Mouse (Mus musculus) kidney, postnatal 0 days (tissue): ENCODE measurements at regions not wholly inside any gene's neighbourhood (a gene's known extent, or its start where the extent isn't known, plus 50 kb on each side); places are given as distances from the start of the nearest gene placed in this dataset.

Experiments
- ATAC-seq: fragments of 200-750 bp; cut with Nextera tagmentation; replicated peaks from 2 replicates; pipeline ENCODE4 v1.8.0; 2017; ENCODE audit warnings: low read depth, moderate number of reproducible peaks, moderate TSS enrichment, moderate library complexity; ENCODE audit not compliant: low FRiP score
- DNase-seq: peaks from one replicate; pipeline ENCODE4 v3.0.0-alpha.2; 2016; ENCODE audit warnings: low spot score
- H3K27ac ChIP-seq: fragments of 300-500 bp; sonication (generic); 2 replicates; pipeline ENCODE4 v1.5.1; 2014; ENCODE audit warnings: mild to moderate bottlenecking
- H3K27me3 ChIP-seq: fragments of 300-500 bp; sonication (generic); 2 replicates; pipeline ENCODE4 v1.6.1; 2014; ENCODE audit warnings: low read length, mixed read lengths; ENCODE audit not compliant: insufficient read depth
- H3K36me3 ChIP-seq: fragments of 300-500 bp; sonication (generic); 2 replicates; pipeline ENCODE4 v1.6.1; 2014; ENCODE audit warnings: low read length, mixed read lengths; ENCODE audit not compliant: insufficient read depth
- H3K4me1 ChIP-seq: fragments of 300-500 bp; sonication (generic); replicated peaks from 2 replicates; pipeline ENCODE4 v1.6.1; 2014; ENCODE audit warnings: antibody characterized with exemption, low read length, mixed read lengths; ENCODE audit not compliant: insufficient read depth
- H3K4me2 ChIP-seq: fragments of 300-500 bp; sonication (generic); 2 replicates; pipeline ENCODE4 v1.6.1; 2014; ENCODE audit warnings: mild to moderate bottlenecking, low read length, moderate library complexity, mixed read lengths
- H3K4me3 ChIP-seq: fragments of 300-500 bp; sonication (generic); replicated peaks from 2 replicates; pipeline ENCODE4 v1.5.1; 2014; ENCODE audit warnings: low read depth, low read length
- H3K9ac ChIP-seq: fragments of 300-500 bp; sonication (generic); 2 replicates; pipeline ENCODE4 v1.6.1; 2014; ENCODE audit warnings: low read depth, low read length
- H3K9me3 ChIP-seq: fragments of 300-500 bp; sonication (generic); replicated peaks from 2 replicates; pipeline ENCODE4 v1.6.1; 2016; ENCODE audit warnings: low read length, inconsistent platforms, mixed read lengths
- CTCF ChIP-seq: IDR thresholded peaks from 2 replicates; pipeline ENCODE4 v1.5.1; 2016; ENCODE audit warnings: antibody characterized with exemption, low read depth, mild to moderate bottlenecking, moderate library complexity
- WGBS: fragments of 180-500 bp; shearing (Covaris S2); extraction: QIAGEN DNeasy Blood & Tissue Kit; methylation state at CpG from one replicate; pipeline ENCODE4 v1.1.7; 2014; 5-methylcytosine and 5-hydroxymethylcytosine counted together

DNA sequence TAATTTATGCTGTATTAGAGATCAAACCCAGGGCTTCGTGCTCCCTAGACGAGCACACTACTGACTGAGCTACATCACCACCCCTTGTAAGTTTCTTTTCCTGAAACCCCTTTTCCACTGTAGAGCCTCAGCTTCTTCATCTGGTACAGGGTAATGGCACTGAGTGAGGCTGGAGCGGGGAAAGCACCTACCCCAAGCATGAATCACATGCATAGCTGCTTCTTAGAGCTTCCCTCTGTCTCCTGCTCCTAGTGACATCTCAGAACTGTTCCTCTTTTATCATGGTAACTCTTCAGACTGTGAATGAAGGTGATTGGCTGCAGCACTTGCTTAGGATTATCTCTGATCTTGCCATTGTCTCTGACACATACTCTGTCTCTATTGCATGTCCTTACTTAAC, 182.8 kb downstream of the Icos start:
- Histone ChIP-seq H3K27me3 (no peaks in the 10 kb centered on the region; the same call in 1 of the 2 replicates), H3K9ac (no peak overlapping the region), H3K27ac (no peak overlapping the region), H3K4me2 (no peak overlapping the region), H3K36me3 (no peaks in the 10 kb centered on the region), H3K9me3 (no peaks in the 10 kb centered on the region), H3K4me3 (no peak overlapping the region), H3K4me1 (no peaks in the 10 kb centered on the region)
- 74% methylated on average over 3 of the region's 3 CpGs for WGBS
- no peak for TF ChIP-seq CTCF
- DNase-seq (no peak), ATAC-seq (no peak)

DNA sequence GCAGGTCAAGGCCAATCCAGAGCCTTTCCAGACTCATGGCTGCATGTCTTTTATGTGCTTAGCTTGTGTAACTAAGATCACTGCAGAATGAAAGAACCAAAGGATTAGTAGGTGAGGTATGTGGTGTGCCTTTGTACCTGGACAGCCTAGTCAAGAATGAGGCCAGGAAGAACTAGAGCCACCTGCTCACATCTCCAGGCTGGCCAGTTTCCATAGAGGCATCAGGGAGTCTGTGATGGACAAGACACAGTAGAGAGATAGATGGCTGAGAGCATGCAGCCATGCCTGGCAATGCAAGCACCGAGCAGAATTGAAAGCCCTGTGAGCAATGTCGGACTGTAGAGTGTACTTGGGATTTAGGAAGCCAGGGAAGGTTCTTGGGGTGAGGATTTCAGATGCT, 186.5 kb downstream of the Icos start:
- Histone ChIP-seq H3K9me3 (no peaks in the 10 kb centered on the region), H3K4me2 (no peak overlapping the region), H3K9ac (no peak overlapping the region), H3K4me3 (no peak overlapping the region), H3K4me1 (no peaks in the 10 kb centered on the region), H3K27me3 (no peaks in the 10 kb centered on the region; the same call in 1 of the 2 replicates), H3K36me3 (no peaks in the 10 kb centered on the region), H3K27ac (no peak overlapping the region)
- ATAC-seq, result no peak
- DNase-seq, result no peak
- WGBS, result 93% methylated on average over 2 of the region's 2 CpGs
- TF ChIP-seq CTCF, result no peak

DNA sequence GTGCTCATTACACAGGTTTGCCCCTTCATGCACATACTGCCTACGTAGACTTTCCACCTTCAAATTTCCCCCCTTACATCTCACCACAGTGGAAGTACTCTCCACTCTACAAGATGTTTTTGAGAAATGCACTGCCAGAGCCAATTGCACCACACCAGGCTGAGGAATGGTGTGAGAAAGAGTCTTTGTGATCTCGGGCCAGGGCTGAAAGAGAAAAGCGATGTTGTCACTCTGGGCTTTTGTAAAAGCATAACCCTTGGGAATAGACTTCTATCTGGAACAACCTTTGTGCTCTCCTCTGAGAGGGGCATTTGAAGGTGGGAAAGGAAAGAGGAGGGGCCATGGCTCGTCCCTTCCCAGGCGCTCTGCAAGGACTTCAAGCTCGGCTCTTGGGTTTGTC, 194.2 kb downstream of the Icos start:
- Histone ChIP-seq H3K4me3 (no peak overlapping the region), H3K36me3 (no peaks in the 10 kb centered on the region), H3K27ac (no peak overlapping the region), H3K27me3 (no peaks in the 10 kb centered on the region), H3K9ac (no peak overlapping the region), H3K9me3 (no peaks in the 10 kb centered on the region), H3K4me2 (no peak overlapping the region), H3K4me1 (no peaks in the 10 kb centered on the region)
- DNase-seq (no peak), ATAC-seq (no peak)
- 70% methylated on average over 6 of the region's 6 CpGs for WGBS
- no peak for TF ChIP-seq CTCF

DNA sequence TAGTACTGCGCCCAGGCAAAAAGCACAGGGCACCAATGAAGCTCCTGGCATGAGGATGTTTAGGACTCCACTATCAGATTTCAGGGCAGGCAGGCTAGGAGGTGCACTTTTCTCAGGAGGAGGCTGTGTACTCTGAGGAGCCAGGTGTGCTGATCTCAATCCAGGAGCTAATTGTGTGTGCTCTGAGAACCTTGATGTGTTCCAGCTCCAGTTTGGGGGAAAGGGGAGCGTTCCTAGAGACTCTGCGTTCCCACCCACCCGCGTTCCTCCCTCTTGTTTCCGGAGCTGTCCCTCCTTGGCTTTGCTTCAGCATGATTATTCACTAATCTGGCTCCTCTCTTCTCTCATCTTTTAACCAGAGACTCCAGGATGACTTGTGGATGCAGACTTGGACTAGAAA, 195.2 kb downstream of the Icos start:
- TF ChIP-seq CTCF, result no peak
- H3K27me3 ChIP-seq, result no peaks in the 10 kb centered on the region
- H3K36me3 ChIP-seq, result no peaks in the 10 kb centered on the region
- H3K4me3 ChIP-seq, result no peak overlapping the region
- H3K9me3 ChIP-seq, result no peaks in the 10 kb centered on the region
- H3K27ac ChIP-seq, result no peak overlapping the region
- no peak overlapping the region for H3K9ac ChIP-seq
- no peak for ATAC-seq
- H3K4me2 ChIP-seq, result no peak overlapping the region
- DNase-seq, result no peak
- H3K4me1 ChIP-seq, result no peaks in the 10 kb centered on the region
- WGBS, result 67% methylated on average over 6 of the region's 6 CpGs

DNA sequence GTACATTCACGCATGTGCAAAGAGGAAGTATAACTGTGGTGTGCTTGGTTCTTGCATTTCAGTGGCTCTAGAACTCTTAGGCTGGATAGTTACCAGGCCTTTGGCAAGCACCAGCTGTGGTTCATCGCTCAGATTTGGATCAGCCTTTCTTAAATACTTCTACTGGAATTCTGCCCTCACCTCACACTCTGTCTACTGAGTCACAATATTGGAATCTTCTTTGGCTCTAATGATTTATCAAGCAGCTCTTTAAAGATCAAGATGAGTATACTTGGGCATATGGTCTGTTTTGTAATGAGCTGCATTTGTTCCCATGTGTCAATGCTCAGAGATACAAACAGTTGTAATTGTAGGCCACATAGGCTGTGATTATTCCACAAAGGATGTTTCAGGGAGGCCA, 197.5 kb downstream of the Icos start:
- Histone ChIP-seq H3K9me3 (no peaks in the 10 kb centered on the region), H3K27ac (no peak overlapping the region), H3K36me3 (no peaks in the 10 kb centered on the region), H3K4me1 (no peaks in the 10 kb centered on the region), H3K4me3 (no peak overlapping the region), H3K4me2 (no peak overlapping the region), H3K27me3 (no peaks in the 10 kb centered on the region), H3K9ac (no peak overlapping the region)
- ATAC-seq (no peak), DNase-seq (no peak)
- TF ChIP-seq CTCF, result no peak
- 77% methylated on average over 2 of the region's 2 CpGs for WGBS

DNA sequence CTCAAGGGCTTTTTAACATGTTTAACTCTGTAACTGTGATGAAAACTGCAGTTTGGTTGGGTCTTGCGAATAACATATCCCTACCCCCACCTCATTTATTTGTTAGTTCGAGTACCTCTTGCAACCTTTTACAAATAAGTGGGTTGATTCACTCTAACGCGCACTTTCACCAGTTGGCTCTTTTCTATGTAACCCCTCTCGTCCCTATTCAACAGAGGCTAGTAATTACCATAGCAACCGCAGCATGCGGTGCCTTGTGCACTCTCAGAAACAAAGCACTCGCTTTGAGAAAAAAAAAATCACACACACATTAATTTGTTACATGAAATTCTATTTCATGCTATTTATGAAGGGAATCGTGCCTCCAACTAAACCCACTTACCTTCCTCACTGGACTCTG, 201.7 kb downstream of the Icos start:
- no peak for ATAC-seq
- Histone ChIP-seq H3K27ac (no peak overlapping the region), H3K9me3 (no peaks in the 10 kb centered on the region), H3K4me2 (no peak overlapping the region), H3K9ac (no peak overlapping the region), H3K36me3 (no peaks in the 10 kb centered on the region), H3K4me1 (no peaks in the 10 kb centered on the region), H3K27me3 (no peaks in the 10 kb centered on the region), H3K4me3 (no peak overlapping the region)
- no peak for DNase-seq
- no peak for TF ChIP-seq CTCF
- 83% methylated on average over 9 of the region's 9 CpGs for WGBS

DNA sequence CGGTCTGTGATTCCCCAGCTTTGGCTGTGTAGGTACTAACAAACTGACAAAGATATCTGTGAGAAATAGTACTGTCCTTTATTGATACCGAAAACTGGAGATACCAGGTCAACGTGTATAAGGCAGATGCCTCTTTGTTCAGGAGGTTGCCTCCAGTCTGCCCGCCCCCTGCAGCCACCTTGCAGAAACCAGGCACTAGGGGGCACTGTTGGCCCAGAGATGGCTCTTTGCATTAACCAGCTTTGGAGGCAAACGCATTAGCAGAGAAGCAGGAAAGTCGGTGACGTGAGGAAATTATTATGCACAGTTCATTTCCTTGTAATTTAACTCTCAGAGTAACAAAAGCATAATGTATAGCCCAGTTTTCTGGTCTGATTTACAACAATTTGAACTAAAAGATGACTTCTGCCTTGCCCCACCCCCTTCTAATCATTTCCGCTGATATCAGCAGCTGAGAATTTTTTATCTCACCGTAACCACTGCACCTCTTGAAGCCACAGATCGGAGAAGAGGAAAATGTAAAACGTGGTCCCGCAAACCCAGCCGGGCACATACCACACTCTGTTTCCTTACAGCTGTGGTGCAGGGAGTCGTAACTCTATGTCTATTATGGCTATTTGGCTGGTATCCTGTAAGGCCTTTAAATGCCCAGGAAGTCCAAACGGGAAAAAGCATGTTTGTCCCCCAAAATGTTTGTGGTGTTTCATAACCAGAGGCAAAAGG, 203.5 kb downstream of the Icos start:
- Histone ChIP-seq H3K4me3 (peak overlapping the region; percentile 21), H3K36me3 (no peaks in the 10 kb centered on the region), H3K4me1 (no peaks in the 10 kb centered on the region), H3K9ac (no peak overlapping the region), H3K27me3 (no peaks in the 10 kb centered on the region), H3K4me2 (peak overlapping the region; percentile 58), H3K9me3 (no peaks in the 10 kb centered on the region), H3K27ac (no peak overlapping the region)
- TF ChIP-seq CTCF, result peak; percentile 98
- ATAC-seq, result no peak; the same call in 1 of the 2 replicates
- whole genome bisulfite sequencing, result 15% methylated on average over 15 of the region's 15 CpGs
- DNase-seq, result peak; percentile 95
